In the genomic region with DNA sequence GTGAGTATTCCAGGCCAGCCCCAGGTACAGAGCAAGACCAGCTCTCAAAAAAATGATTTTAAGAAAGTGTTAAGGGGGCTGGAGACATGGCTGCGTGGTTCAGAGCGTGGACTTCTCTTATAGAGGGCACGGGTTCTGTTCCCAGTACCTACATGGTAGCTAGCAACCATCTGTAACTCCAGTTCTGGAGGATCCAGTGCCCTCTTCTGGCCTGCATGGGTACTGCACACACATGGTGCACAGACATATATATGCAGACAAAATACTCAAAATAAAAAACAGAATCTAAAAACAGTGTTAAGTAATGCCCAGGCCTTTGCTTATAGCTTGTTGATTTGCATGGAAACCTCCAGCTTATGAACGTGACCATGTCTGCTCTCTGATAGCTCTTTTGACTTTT, we compare ENCODE assay signal across 12 mouse cellular contexts. TPM values are rescaled to one million over a fixed set of nuclear protein-coding genes. Genes with fewer than 3 reads are reported as not detected.
DNase-seq lines count a peak whose midpoint lies in the region; ATAC-seq and TF ChIP-seq lines count a peak whose summit lies in the region.
"Had no signal": no experiment of that assay in that cellular context is flagged by ENCODE, and none has a peak within 500 bp of the region (broad histone marks: within the 10 kb centered on the region; RNA-seq: fewer than 3 reads in every experiment).

No protein-coding gene starts in this region.

- no peak for DNase-seq in left cerebral cortex, adult 2 months (ENCODE audit: extremely low spot score in 1 of 2, low spot score in 2 of 2)
- DNase-seq in left cerebral cortex, adult 18-20 months (ENCODE audit: low spot score in 2 of 2), result no peak
- DNase-seq in CD4-positive, CD25-positive, alpha-beta regulatory T cell, adult 2 months (ENCODE audit: low read depth, low spot score), result peak; percentile 71
- peak; percentile 42 to 51 for DNase-seq in CD8-positive naive resting alpha-beta T cell, adult 2 months (ENCODE audit: low read depth in 2 of 2, low spot score in 2 of 2)
- DNase-seq in c-Kit-positive CD71-positive TER-119-positive erythroid progenitor cells, embryonic 14.5 days (ENCODE audit: low spot score), result peak; percentile 4
- no peak for DNase-seq in gastrocnemius, postnatal 14 days
- DNase-seq: cerebellum, adult 9-10 months; heart, postnatal 14 days had no signal

- ATAC-seq in monocyte, adult 5-6 weeks (replicated peaks; ENCODE audit: insufficient number of reproducible peaks, low FRiP score, low TSS enrichment, poor library complexity, severe bottlenecking), result no peak
- ATAC-seq: midbrain, embryonic 15.5 days had no signal

- H3K27ac ChIP-seq in left cerebral cortex, adult 2 months, result no peak overlapping the region
- H3K27ac ChIP-seq: kidney, embryonic 15.5 days; midbrain, embryonic 15.5 days; neural tube, embryonic 12.5 days had no signal

- TF ChIP-seq CTCF in left cerebral cortex, adult 2 months (IDR thresholded peaks at IDR 0.05), result peak; percentile 21; the same call in 1 of the 2 replicates

- H3K4me3 ChIP-seq in left cerebral cortex, adult 2 months, result no peak overlapping the region
- H3K4me3 ChIP-seq: kidney, embryonic 15.5 days; midbrain, embryonic 15.5 days; neural tube, embryonic 12.5 days had no signal

- intact Hi-C loops in left cerebral cortex, adult 2 months (cut with DNase I), result no loop called here
- intact Hi-C loops in gastrocnemius, postnatal 14 days (cut with DNase I; ENCODE audit: low total_unique reads), result no loop called here

RNA-seq across cellular contexts. Expression of a gene that starts 24.9 kb away (rescaled TPM):
- total RNA-seq in left cerebral cortex, adult 2 months (2021), result 1 to 10 TPM in 1 of 2 experiments, under 1 TPM in 1; 0.79 to 1.3 TPM
- 1 to 10 TPM in 1 of 2 experiments, under 1 TPM in 1; 0.49 to 1.2 TPM for total RNA-seq in left cerebral cortex, adult 18-20 months (2021)
- total RNA-seq in monocyte, adult 5-6 weeks (2017), result not detected in 3 replicates
- total RNA-seq in gastrocnemius, postnatal 14 days (2021), result under 1 TPM; 0.02 TPM

RNA-seq across cellular contexts. Expression of a gene that starts 52.8 kb away (rescaled TPM):
- total RNA-seq in left cerebral cortex, adult 2 months (2021), result 1 to 10 TPM; 2.9 to 3.4 TPM
- total RNA-seq in left cerebral cortex, adult 18-20 months (2021), result 1 to 10 TPM; 2.5 to 2.6 TPM
- 17.2 to 45.7 TPM (median 24.2 TPM) in 3 replicates for total RNA-seq in monocyte, adult 5-6 weeks (2017)
- total RNA-seq in gastrocnemius, postnatal 14 days (2021), result 1 to 10 TPM; 2.2 to 4.0 TPM

Comparison
In these comparisons a context has a peak if more than half of its experiments do, and no peak if none do; other contexts are left out.
1. DNase-seq: peak in CD4-positive, CD25-positive, alpha-beta regulatory T cell, adult 2 months (single experiment), CD8-positive naive resting alpha-beta T cell, adult 2 months (2 of 2) and c-Kit-positive CD71-positive TER-119-positive erythroid progenitor cells, embryonic 14.5 days (single experiment); none in left cerebral cortex, adult 2 months (0 of 2), left cerebral cortex, adult 18-20 months (0 of 2) and gastrocnemius, postnatal 14 days (single experiment).